Mouse (Mus musculus) cerebellum, adult 2 months (tissue): ENCODE results near the gene Syngr4. TPM values are rescaled to one million over a fixed set of nuclear protein-coding genes. Genes with fewer than 3 reads are reported as not detected.
A peak's percentile ranks its signal among the peaks of the same experiment; 100 is the strongest.
"Not testable (repeated sequence)": the region's sequence is repeated elsewhere in the genome, so short reads cannot be mapped to it uniquely, and the experiment has no call there.

Source experiments
- DNase-seq, 2 experiments: peaks; one replicate each; pipeline ENCODE4 v3.0.0; 2021
- H3K27ac ChIP-seq: fragments of 200-500 bp; 2 replicates; pipeline ENCODE4 v1.5.1; 2012; ENCODE audit warnings: low read length, control low read depth, inconsistent platforms; ENCODE audit not compliant: insufficient read depth
- H3K27me3 ChIP-seq: fragments of 200-500 bp; 2 replicates; pipeline ENCODE4 v1.6.1; 2012; ENCODE audit warnings: inconsistent platforms, mild to moderate bottlenecking, low read length, moderate library complexity; ENCODE audit not compliant: control insufficient read depth, insufficient read depth
- H3K4me1 ChIP-seq: fragments of 200-500 bp; 2 replicates; pipeline ENCODE4 v1.6.1; 2011; ENCODE audit warnings: low read length; ENCODE audit not compliant: control insufficient read depth, insufficient read depth
- H3K4me3 ChIP-seq: fragments of 200-500 bp; replicated peaks from 2 replicates; pipeline ENCODE3; 2011; ENCODE audit warnings: mild to moderate bottlenecking, low read depth, low read length, control low read depth; ENCODE audit not compliant: insufficient read depth
- CTCF ChIP-seq: fragments of 200-500 bp; IDR thresholded peaks from 2 replicates; pipeline ENCODE4 v1.5.1; 2011; ENCODE audit warnings: low read depth, mild to moderate bottlenecking, control low read depth, low read length, moderate library complexity, borderline replicate concordance; ENCODE audit not compliant: insufficient read depth
- POLR2A ChIP-seq: fragments of 200-500 bp; IDR thresholded peaks from 2 replicates; pipeline ENCODE4 v1.6.1; 2011; ENCODE audit warnings: low read length, control low read depth, borderline replicate concordance; ENCODE audit not compliant: insufficient read depth
- WGBS: fragments of 180-500 bp; shearing (Covaris S2); methylation state at CpG from one replicate; pipeline ENCODE4 v1.1.7; 2018; 5-methylcytosine and 5-hydroxymethylcytosine counted together
- polyA plus RNA-seq: library from polyadenylated mRNA; depleted of rRNA; stranded (reverse); fragments of >200 nt; gene quantifications from 2 replicates; pipeline ENCODE4 v1.2.3, GENCODE M21; 2012

Syngr4 gene
- polyA plus RNA-seq, 1 experiment: not detected

DNA sequence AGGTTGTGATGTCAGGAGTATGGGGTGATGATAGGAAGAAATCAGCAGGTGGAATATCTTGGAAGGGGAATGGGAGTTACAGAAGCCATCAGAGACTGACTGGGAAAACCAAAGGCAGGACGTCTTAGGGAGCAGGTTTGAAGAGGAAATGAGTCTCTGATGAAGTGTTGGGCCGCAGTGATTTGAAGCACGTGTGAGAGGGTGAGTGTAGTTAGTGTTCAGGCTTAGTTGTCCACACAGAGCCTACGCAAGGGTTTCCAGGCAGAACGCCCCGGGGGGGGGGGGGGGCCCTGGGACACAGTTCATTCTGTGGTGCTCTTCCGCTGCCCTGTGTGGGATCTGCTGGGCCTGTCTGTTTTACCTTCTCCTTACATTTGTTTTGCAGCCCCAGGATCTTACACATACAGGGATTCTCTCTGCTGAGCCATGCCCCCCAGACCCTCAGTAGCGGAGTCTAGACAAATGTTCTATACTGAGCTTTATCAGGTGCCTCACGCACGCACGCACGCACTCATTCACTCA, 6.0 kb upstream of the Syngr4 start:
- no peaks in the 10 kb centered on the region for H3K4me1 ChIP-seq
- TF ChIP-seq POLR2A: no peak
- TF ChIP-seq CTCF: no peak
- DNase-seq: no peak
- no peak overlapping the region for H3K4me3 ChIP-seq
- no peak overlapping the region for H3K27ac ChIP-seq
- 75% methylated on average over 12 of the region's 12 CpGs for WGBS
- H3K27me3 ChIP-seq: no peaks in the 10 kb centered on the region

DNA sequence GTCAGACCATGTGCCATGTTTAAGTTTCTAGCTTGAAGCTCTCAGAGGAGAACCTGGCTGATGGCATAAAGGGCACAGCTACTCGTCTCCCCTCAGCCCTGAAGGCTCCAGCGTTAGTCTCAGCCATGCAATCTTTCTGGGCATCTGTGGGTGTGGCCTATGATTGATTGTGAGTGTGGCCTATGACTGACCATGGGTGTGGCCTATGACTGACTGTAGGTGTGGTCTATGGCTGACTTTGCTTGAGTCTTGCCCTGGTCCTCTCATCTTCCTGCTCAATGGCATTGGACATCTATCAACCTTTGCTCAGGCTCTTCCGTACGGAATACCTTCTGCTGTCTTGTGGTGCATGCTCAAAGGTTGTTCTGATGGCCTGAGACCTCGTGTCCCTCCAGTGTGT, 5.0 kb upstream of the Syngr4 start:
- Histone ChIP-seq H3K4me3 (no peak overlapping the region), H3K27ac (no peak overlapping the region), H3K27me3 (no peaks in the 10 kb centered on the region), H3K4me1 (no peaks in the 10 kb centered on the region)
- WGBS: 54% methylated on average over 5 of the region's 5 CpGs
- TF ChIP-seq POLR2A (no peak), CTCF (no peak)
- no peak for DNase-seq

- WGBS: 47% methylated on average over 4 of the region's 4 CpGs
- H3K27me3 ChIP-seq, H3K4me3 ChIP-seq, H3K4me1 ChIP-seq, H3K27ac ChIP-seq: not testable (repeated sequence)
- DNase-seq: peak in 1 of 2 experiments; percentile 41
These were observed 1.6 kb upstream of the Syngr4 start for GRCm38 (mm10) chr7:45898125-45898524.

DNA sequence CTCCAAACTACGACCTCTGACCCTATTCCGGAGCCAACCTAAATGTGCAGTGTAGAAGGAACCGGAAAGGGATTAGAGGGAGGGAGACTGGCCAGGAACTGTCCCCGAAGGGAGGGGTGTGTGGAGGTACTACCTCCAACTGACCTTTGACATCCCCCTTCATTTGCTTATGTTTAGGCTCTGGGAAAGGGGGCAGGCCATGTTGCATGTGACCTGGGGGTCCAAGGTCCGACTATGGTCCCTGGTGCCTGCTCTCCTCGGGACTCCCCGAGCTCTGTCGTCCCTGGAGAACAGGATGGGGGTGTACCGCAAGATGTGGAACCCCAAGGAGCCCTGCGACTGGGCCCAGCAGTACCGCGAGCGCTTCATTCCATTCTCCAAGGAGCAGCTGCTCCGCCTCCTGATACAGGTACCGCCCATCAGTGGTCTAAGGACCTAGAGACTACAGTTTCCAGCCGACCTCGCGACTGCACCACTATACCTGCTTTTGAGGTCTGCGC, 794 bp upstream of the Syngr4 start:
- Histone ChIP-seq H3K27ac (peak overlapping the region; percentile 80), H3K4me3 (peak overlapping the region; percentile 87), H3K4me1 (no peaks in the 10 kb centered on the region), H3K27me3 (no peaks in the 10 kb centered on the region)
- TF ChIP-seq CTCF: no peak
- 0 out of 2 replicates have a peak, but pooled peaks have one; percentile 29 for TF ChIP-seq POLR2A
- peak; percentile 73 to 78 for DNase-seq
- under 1% methylated on average over 19 of the region's 19 CpGs for WGBS

DNA sequence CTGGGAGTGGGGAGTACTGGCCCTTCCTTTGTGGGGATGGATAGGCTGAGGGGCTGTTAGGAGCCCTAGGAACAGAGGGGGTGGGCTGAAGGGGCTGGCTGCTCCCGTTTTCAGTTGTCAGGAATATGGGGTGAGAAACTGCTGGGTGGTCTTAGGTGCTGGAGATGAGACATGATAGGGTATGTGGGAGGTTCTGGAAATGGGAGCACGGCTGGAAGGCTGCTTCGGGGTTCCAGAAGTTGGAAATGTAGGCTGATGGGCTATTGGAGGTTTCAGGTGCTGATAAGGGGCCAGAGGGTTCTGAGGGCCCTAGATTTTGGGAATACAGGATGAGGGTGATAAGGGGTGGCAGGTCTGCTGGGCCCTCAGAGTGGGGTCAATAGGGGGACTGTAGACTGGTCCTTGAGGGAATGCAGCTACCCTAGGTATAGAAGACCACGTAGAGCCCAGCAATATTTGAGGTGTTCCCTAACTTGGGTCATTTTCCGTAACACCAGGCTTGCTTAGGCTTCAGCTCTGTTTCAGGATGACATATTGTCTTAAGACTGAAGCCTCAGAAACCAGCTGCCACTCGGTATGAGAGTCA, 490 bp downstream of the Syngr4 start:
- WGBS: 74% methylated on average over 6 of the region's 6 CpGs
- H3K4me3 ChIP-seq: no peak overlapping the region
- no peak overlapping the region for H3K27ac ChIP-seq
- no peaks in the 10 kb centered on the region for H3K4me1 ChIP-seq
- peak in 1 of 2 experiments; percentile 19 for DNase-seq
- no peak for TF ChIP-seq CTCF
- no peak for TF ChIP-seq POLR2A
- H3K27me3 ChIP-seq: no peaks in the 10 kb centered on the region

DNA sequence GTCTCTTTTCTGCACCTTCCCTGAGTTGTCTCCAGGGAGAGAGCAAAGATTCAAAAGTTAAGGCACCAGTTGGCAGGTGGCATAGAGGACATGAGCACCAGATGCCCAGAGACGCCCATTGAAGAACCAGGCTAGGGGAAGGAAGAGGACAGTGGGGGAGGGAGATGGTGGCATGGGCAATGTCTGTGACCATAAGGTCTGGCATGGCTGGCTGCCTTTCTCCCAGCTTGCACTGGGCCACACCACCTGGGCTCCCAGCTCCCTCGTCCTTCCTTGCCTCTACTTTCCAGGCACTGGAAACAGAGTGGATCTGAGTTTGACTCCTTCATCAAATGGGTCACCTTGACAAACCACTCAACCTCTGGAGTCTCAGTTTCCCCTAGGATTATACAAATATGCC, 3.9 kb downstream of the Syngr4 start:
- Histone ChIP-seq H3K4me1 (0 out of 2 replicates have a peak, but pooled peaks cover 6% of the 10 kb centered on the region), H3K27me3 (no peaks in the 10 kb centered on the region), H3K27ac (no peak overlapping the region), H3K4me3 (no peak overlapping the region)
- WGBS: 26% methylated on average over 2 of the region's 2 CpGs
- no peak for DNase-seq
- TF ChIP-seq CTCF (no peak), POLR2A (no peak)

DNA sequence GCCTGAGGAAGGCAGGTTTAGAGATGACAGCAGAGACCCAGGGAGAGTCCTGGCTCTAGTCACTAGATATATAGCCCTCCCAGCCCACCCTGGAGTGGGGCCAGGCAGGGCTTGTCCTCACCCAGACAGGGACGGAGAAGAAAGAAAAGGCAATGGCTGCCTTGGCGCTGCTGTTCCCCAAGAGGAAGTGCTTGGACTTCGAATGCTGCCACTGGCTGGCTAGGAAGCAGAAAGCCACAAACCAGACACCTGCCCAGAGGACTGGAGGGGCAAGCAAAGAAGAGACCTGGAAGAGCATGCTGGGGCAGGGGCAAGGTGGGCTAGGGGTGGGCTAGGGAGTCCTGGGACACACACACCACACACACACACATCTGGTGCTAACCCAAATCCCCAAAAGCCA, 9.3 kb downstream of the Syngr4 start:
- TF ChIP-seq POLR2A (no peak), CTCF (no peak)
- no peak overlapping the region for H3K27ac ChIP-seq
- 19% methylated on average over 3 of the region's 3 CpGs for WGBS
- H3K4me1 ChIP-seq: 0 out of 2 replicates have a peak, but pooled peaks cover 6% of the 10 kb centered on the region
- no peak for DNase-seq
- H3K27me3 ChIP-seq: no peaks in the 10 kb centered on the region
- H3K4me3 ChIP-seq: no peak overlapping the region

DNA sequence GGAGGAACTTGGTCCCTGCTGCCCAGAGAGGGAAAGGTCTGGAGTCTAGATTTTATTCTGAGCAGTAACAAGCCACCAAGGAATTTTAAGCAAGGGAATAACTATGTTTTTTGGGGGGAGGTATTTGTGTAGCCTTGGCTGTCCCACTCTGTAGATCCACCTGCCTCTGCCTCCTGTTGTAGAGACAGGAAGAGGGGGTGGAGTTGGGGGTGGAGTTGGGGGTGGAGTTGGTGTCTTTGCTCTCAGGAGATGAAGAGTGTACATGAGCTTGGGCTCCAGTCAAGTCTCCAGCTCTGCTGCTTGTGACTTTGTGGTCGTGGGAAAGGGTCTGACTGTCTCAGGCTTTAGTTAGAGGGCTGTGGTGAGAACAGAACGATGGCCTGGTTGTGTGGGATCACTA, 15.5 kb downstream of the Syngr4 start:
- Histone ChIP-seq H3K4me1 (no peaks in the 10 kb centered on the region), H3K27ac (no peak overlapping the region), H3K4me3 (no peak overlapping the region), H3K27me3 (no peaks in the 10 kb centered on the region)
- TF ChIP-seq CTCF (no peak), POLR2A (no peak)
- DNase-seq: no peak
- 94% methylated on average over 2 of the region's 2 CpGs for WGBS
